In genomic region chr1:155488966-155489661, GRCm38 (mm10) we compare ENCODE assay signal across 12 mouse cellular contexts.
DNase-seq lines count a peak whose midpoint lies in the region; ATAC-seq and TF ChIP-seq lines count a peak whose summit lies in the region.
"Had no signal": no experiment of that assay in that cellular context is flagged by ENCODE, and none has a peak within 500 bp of the region (broad histone marks: within the 10 kb centered on the region; RNA-seq: fewer than 3 reads in every experiment).

No protein-coding gene starts in this region.

- H3K36me3 ChIP-seq in heart, embryonic 15.5 days: no peaks in the 10 kb centered on the region
- H3K36me3 ChIP-seq in forebrain, postnatal 0 days (ENCODE audit: insufficient read depth): no peaks in the 10 kb centered on the region
- no peaks in the 10 kb centered on the region for H3K36me3 ChIP-seq in lung, embryonic 15.5 days
- H3K36me3 ChIP-seq: heart, embryonic 13.5 days had no signal

- TF ChIP-seq POLR2A in brain, embryonic 14.5 days (IDR thresholded peaks at IDR 0.05; ENCODE audit: borderline replicate concordance, extremely low read depth, insufficient read depth, insufficient read length, poor library complexity, severe bottlenecking): no peak

- ATAC-seq in heart, embryonic 15.5 days (replicated peaks; ENCODE audit: insufficient number of reproducible peaks, insufficient read depth, low FRiP score, low read depth): no peak
- peak; percentile 85 for ATAC-seq in forebrain, postnatal 0 days
- ATAC-seq in lung, embryonic 15.5 days (ENCODE audit: borderline replicate concordance, extremely low read depth, low FRiP score, low TSS enrichment): no peak

- DNase-seq in heart, postnatal 4 days: no peak
- DNase-seq in brain, embryonic 14.5 days (ENCODE audit: low read depth): peak; percentile 87
- DNase-seq in forebrain, postnatal 0 days: peak; percentile 85
- DNase-seq in adrenal gland, postnatal 14 days: no peak
- no peak for DNase-seq in urinary bladder, postnatal 25 days (ENCODE audit: low spot score)
- no peak for DNase-seq in kidney, adult 9 months
- DNase-seq: thymus, postnatal 14 days had no signal

- no peak overlapping the region for H3K9ac ChIP-seq in heart, embryonic 15.5 days
- peak overlapping the region; percentile 22; the same call in 1 of the 2 replicates for H3K9ac ChIP-seq in forebrain, postnatal 0 days
- no peak overlapping the region for H3K9ac ChIP-seq in lung, embryonic 15.5 days
- H3K9ac ChIP-seq: heart, embryonic 13.5 days had no signal

- TF ChIP-seq CTCF in brain, embryonic 14.5 days (IDR thresholded peaks at IDR 0.05; ENCODE audit: borderline replicate concordance, extremely low read depth, insufficient read depth, insufficient read length): no peak
- TF ChIP-seq CTCF in forebrain, postnatal 0 days (IDR thresholded peaks at IDR 0.05; ENCODE audit: low read depth): no peak

- peaks cover 8% of the 10 kb centered on the region for H3K4me1 ChIP-seq in heart, embryonic 15.5 days (replicated peaks)
- H3K4me1 ChIP-seq in forebrain, postnatal 0 days (ENCODE audit: insufficient read depth): peaks cover 22% of the 10 kb centered on the region
- H3K4me1 ChIP-seq in lung, embryonic 15.5 days: peaks cover 13% of the 10 kb centered on the region

- H3K4me3 ChIP-seq in heart, embryonic 15.5 days: no peak overlapping the region
- no peak overlapping the region for H3K4me3 ChIP-seq in forebrain, postnatal 0 days (ENCODE audit: low read depth, low read length)
- no peak overlapping the region for H3K4me3 ChIP-seq in lung, embryonic 15.5 days
- H3K4me3 ChIP-seq: erythroblast, embryonic 14.5 days; heart, embryonic 13.5 days had no signal

- H3K9me3 ChIP-seq in heart, embryonic 15.5 days (replicated peaks): no peaks in the 10 kb centered on the region
- H3K9me3 ChIP-seq in forebrain, postnatal 0 days (ENCODE audit: low read length): no peaks in the 10 kb centered on the region
- no peaks in the 10 kb centered on the region for H3K9me3 ChIP-seq in lung, embryonic 15.5 days
- H3K9me3 ChIP-seq: heart, embryonic 13.5 days had no signal

- H3K27me3 ChIP-seq in heart, embryonic 15.5 days: no peaks in the 10 kb centered on the region
- H3K27me3 ChIP-seq in forebrain, postnatal 0 days (ENCODE audit: insufficient read depth, low read length): no peaks in the 10 kb centered on the region
- H3K27me3 ChIP-seq in lung, embryonic 15.5 days: no peaks in the 10 kb centered on the region
- H3K27me3 ChIP-seq: heart, embryonic 13.5 days had no signal

- H3K27ac ChIP-seq in heart, embryonic 15.5 days: 0 out of 2 replicates have a peak overlapping the region, but pooled peaks have one; percentile 1
- peak overlapping the region; percentile 81 for H3K27ac ChIP-seq in forebrain, postnatal 0 days (ENCODE audit: low read depth, low read length)
- no peak overlapping the region for H3K27ac ChIP-seq in lung, embryonic 15.5 days
- H3K27ac ChIP-seq: heart, embryonic 13.5 days; kidney, postnatal 0 days had no signal

- H3K4me2 ChIP-seq in heart, embryonic 15.5 days: no peak overlapping the region
- peak overlapping the region; percentile 14; the same call in 1 of the 2 replicates for H3K4me2 ChIP-seq in forebrain, postnatal 0 days (ENCODE audit: low read depth)
- peak overlapping the region; percentile 17; the same call in 1 of the 2 replicates for H3K4me2 ChIP-seq in lung, embryonic 15.5 days
- H3K4me2 ChIP-seq: heart, embryonic 13.5 days had no signal

- 76% methylated on average over 11 of the region's 11 CpGs for WGBS in heart, embryonic 15.5 days
- WGBS in forebrain, postnatal 0 days: 36% methylated on average over 11 of the region's 11 CpGs
- 46% methylated on average over 11 of the region's 11 CpGs for WGBS in lung, embryonic 15.5 days

Comparison
In these comparisons a context has a peak if more than half of its experiments do, and no peak if none do; other contexts are left out.
1. DNase-seq: peak in brain, embryonic 14.5 days (single experiment) and forebrain, postnatal 0 days (single experiment); none in heart, postnatal 4 days (single experiment), adrenal gland, postnatal 14 days (single experiment), urinary bladder, postnatal 25 days (single experiment) and kidney, adult 9 months (single experiment).